Mouse (Mus musculus) MEL (cell line): ENCODE data around the gene Tlk2.

Source experiments
- CHD1 ChIP-seq: IDR thresholded peaks from 2 replicates; pipeline ENCODE4 v1.6.1; 2012; ENCODE audit warnings: low read depth, mild to moderate bottlenecking, inconsistent platforms, low read length, improper control_type of control experiment
- CTCF ChIP-seq, 3 experiments: IDR thresholded peaks in 2 of 3; conservative IDR thresholded peaks in 1 of 3; 2 replicates each; pipeline ENCODE4 v1.5.1; 2011 to 2012; ENCODE audit warnings: low read length in 3 of 3, low read depth in 2 of 3, mild to moderate bottlenecking in 2 of 3, improper control_type of control experiment in 1 of 3, inconsistent platforms in 1 of 3, mixed read lengths in 1 of 3, moderate library complexity in 1 of 3; ENCODE audit not compliant: control insufficient read depth in 1 of 3, insufficient read depth in 1 of 3, poor library complexity in 1 of 3, severe bottlenecking in 1 of 3
- GATA1 ChIP-seq: IDR thresholded peaks from 2 replicates; pipeline ENCODE4 v1.6.1; 2011; ENCODE audit warnings: low read depth, low read length, improper control_type of control experiment
- HCFC1 ChIP-seq: IDR thresholded peaks from 2 replicates; pipeline ENCODE4 v1.6.1; 2012; ENCODE audit warnings: low read depth, mild to moderate bottlenecking, inconsistent platforms, low read length, improper control_type of control experiment, moderate library complexity
- KAT2A ChIP-seq: conservative IDR thresholded peaks from 2 replicates; pipeline ENCODE4 v1.6.1; 2012; ENCODE audit warnings: low read depth, low read length, improper control_type of control experiment, inconsistent platforms
- MAFK ChIP-seq: IDR thresholded peaks from 2 replicates; pipeline ENCODE4 v1.6.1; 2011; ENCODE audit warnings: low read depth, mild to moderate bottlenecking, low read length, improper control_type of control experiment, borderline replicate concordance
- MYC ChIP-seq: IDR thresholded peaks from 2 replicates; pipeline ENCODE4 v1.6.1; 2011; ENCODE audit warnings: low read depth, mild to moderate bottlenecking, low read length, improper control_type of control experiment, moderate library complexity
- SMC3 ChIP-seq: IDR thresholded peaks from 2 replicates; pipeline ENCODE4 v1.6.1; 2011; ENCODE audit warnings: low read depth, low read length, improper control_type of control experiment
- USF2 ChIP-seq, 2 experiments: IDR thresholded peaks; 2 replicates each; pipeline ENCODE4 v1.6.1; 2011 to 2012; ENCODE audit warnings: improper control_type of control experiment in 2 of 2, low read length in 2 of 2, borderline replicate concordance in 1 of 2, inconsistent platforms in 1 of 2, low read depth in 1 of 2, mild to moderate bottlenecking in 1 of 2; ENCODE audit not compliant: insufficient read depth in 1 of 2

- TF ChIP-seq CTCF (IDR thresholded peaks at IDR 0.05 in 2 of 3, conservative IDR thresholded peaks at IDR 0.05 in 1 of 3; ENCODE audit: control insufficient read depth in 1 of 3, insufficient read depth in 1 of 3, low read depth in 2 of 3, low read length in 3 of 3, poor library complexity in 1 of 3, severe bottlenecking in 1 of 3) (no peak), USF2 (IDR thresholded peaks at IDR 0.05; ENCODE audit: borderline replicate concordance in 1 of 2, insufficient read depth in 1 of 2, low read depth in 1 of 2, low read length in 2 of 2) (no peak), KAT2A (no peak), MYC (no peak), HCFC1 (no peak), MAFK (no peak), CHD1 (no peak), GATA1 (no peak), SMC3 (no peak)
Observed at GRCm38 (mm10) chr11:105264506-105264905, 85.9 kb downstream of the Tlk2 start.
